Mouse (Mus musculus) frontal cortex, postnatal 36 days (tissue): ENCODE results near the gene Olfr202.
"Not testable (repeated sequence)": the region's sequence is repeated elsewhere in the genome, so short reads cannot be mapped to it uniquely, and the experiment has no call there.

Experiments used
- DNase-seq, 2 experiments: peaks; one replicate each; pipeline ENCODE4 v3.0.0; 2022; ENCODE audit warnings: low spot score in 2 of 2

Gene Olfr202

GRCm38 (mm10) chr16:59286693-59287092 lies at the start of gene Olfr202:
Gene Olfr202 (minus strand): TSS chr16:59286793.
- DNase-seq: no peak

- DNase-seq: no peak
Observed at GRCm38 (mm10) chr16:59331038-59331437, 44.4 kb upstream of the Olfr202 start, which contains the start of gene Olfr205. Gene Olfr205 (minus strand): TSS chr16:59331138.

- not testable (repeated sequence) for DNase-seq
Observed at GRCm38 (mm10) chr16:59323262-59323661, 36.7 kb upstream of the Olfr202 start.

- DNase-seq: no peak
Observed at GRCm38 (mm10) chr16:59318148-59318547, 31.6 kb upstream of the Olfr202 start, which contains the start of gene Olfr204. Gene Olfr204 (minus strand): TSS chr16:59318248.

GRCm38 (mm10) chr16:59298581-59298980 lies 12.0 kb upstream of the Olfr202 start, which contains the start of gene Olfr203:
Gene Olfr203 (plus strand): TSS chr16:59298881.
- no peak for DNase-seq

GRCm38 (mm10) chr16:59287576-59287975 lies 983 bp upstream of the Olfr202 start:
- not testable (repeated sequence) for DNase-seq

- DNase-seq: no peak
Observed at GRCm38 (mm10) chr16:59283476-59283875, 3.1 kb downstream of the Olfr202 start.

GRCm38 (mm10) chr16:59280542-59280941 lies 6.1 kb downstream of the Olfr202 start:
- DNase-seq: no peak

GRCm38 (mm10) chr16:59272532-59272931 lies 14.1 kb downstream of the Olfr202 start, which contains the start of gene Olfr201:
Gene Olfr201 (minus strand): TSS chr16:59272632.
- not testable (repeated sequence) for DNase-seq

- DNase-seq: not testable (repeated sequence)
Observed at GRCm38 (mm10) chr16:59269097-59269496, 17.5 kb downstream of the Olfr202 start.

GRCm38 (mm10) chr16:59249684-59250083 lies 36.9 kb downstream of the Olfr202 start:
- no peak for DNase-seq
